Mouse (Mus musculus): ENCODE data around the gene Prkci.

The Prkci gene

GRCm38 (mm10) chr3:30995283-30995898 is at the start of gene Prkci:
Gene Prkci (plus strand): TSS chr3:30995747.
- peak; percentile 72 to 81 for DNase-seq (ENCODE audit: low spot score in 2 of 2)

- DNase-seq (ENCODE audit: low spot score in 2 of 2), result no peak
These were observed 43.9 kb upstream of the Prkci start for GRCm38 (mm10) chr3:30951652-30952051.

GRCm38 (mm10) chr3:30952273-30953070 is 43.1 kb upstream of the Prkci start:
- no peak for DNase-seq (ENCODE audit: low spot score in 2 of 2)

- DNase-seq (ENCODE audit: low spot score in 2 of 2), result no peak
These were observed 39.2 kb upstream of the Prkci start for GRCm38 (mm10) chr3:30956327-30956726.

- no peak for DNase-seq (ENCODE audit: low spot score in 2 of 2)
These were observed 36.8 kb upstream of the Prkci start for GRCm38 (mm10) chr3:30958709-30959108.

- no peak for DNase-seq (ENCODE audit: low spot score in 2 of 2)
These were observed 35.4 kb upstream of the Prkci start for GRCm38 (mm10) chr3:30959868-30960831.

- DNase-seq (ENCODE audit: low spot score in 2 of 2), result no peak
These were observed 32.4 kb upstream of the Prkci start for GRCm38 (mm10) chr3:30963100-30963499.

- DNase-seq (ENCODE audit: low spot score in 2 of 2), result no peak
These were observed 31.3 kb upstream of the Prkci start for GRCm38 (mm10) chr3:30964216-30964615.

- no peak for DNase-seq (ENCODE audit: low spot score in 2 of 2)
These were observed 29.9 kb upstream of the Prkci start for GRCm38 (mm10) chr3:30965644-30966043.

GRCm38 (mm10) chr3:30968531-30969092 is 26.9 kb upstream of the Prkci start:
- DNase-seq (ENCODE audit: low spot score in 2 of 2), result peak in 1 of 2 experiments; percentile 31

GRCm38 (mm10) chr3:30969104-30969581 is 26.4 kb upstream of the Prkci start, which contains the start of gene Phc3:
Gene Phc3 (minus strand): TSS chr3:30969415.
- DNase-seq (ENCODE audit: low spot score in 2 of 2), result peak; percentile 85 to 86

GRCm38 (mm10) chr3:30975102-30975754 is 20.3 kb upstream of the Prkci start:
- peak in 1 of 2 experiments; percentile 39 for DNase-seq (ENCODE audit: low spot score in 2 of 2)

- no peak for DNase-seq (ENCODE audit: low spot score in 2 of 2)
These were observed 18.4 kb upstream of the Prkci start for GRCm38 (mm10) chr3:30976991-30977603.

- no peak for DNase-seq (ENCODE audit: low spot score in 2 of 2)
These were observed 13.7 kb upstream of the Prkci start for GRCm38 (mm10) chr3:30981616-30982380.

GRCm38 (mm10) chr3:30982924-30983536 is 12.5 kb upstream of the Prkci start:
- DNase-seq (ENCODE audit: low spot score in 2 of 2), result no peak

GRCm38 (mm10) chr3:30987396-30988318 is 7.9 kb upstream of the Prkci start:
- DNase-seq (ENCODE audit: low spot score in 2 of 2), result no peak

GRCm38 (mm10) chr3:30992161-30992560 is 3.4 kb upstream of the Prkci start:
- DNase-seq (ENCODE audit: low spot score in 2 of 2), result no peak

- no peak for DNase-seq (ENCODE audit: low spot score in 2 of 2)
These were observed 2.4 kb upstream of the Prkci start for GRCm38 (mm10) chr3:30993066-30993573.
